Mouse (Mus musculus) neural tube, embryonic 15.5 days (tissue): ENCODE measurements at regions not wholly inside any gene's neighbourhood (a gene's known extent, or its start where the extent isn't known, plus 50 kb on each side); places are given as distances from the start of the nearest gene placed in this dataset.

Experiments
- ATAC-seq: fragments of 200-750 bp; cut with Nextera tagmentation; 2 replicates; pipeline ENCODE4 v1.8.0; 2017; ENCODE audit warnings: mild to moderate bottlenecking, moderate TSS enrichment, moderate library complexity; ENCODE audit not compliant: low FRiP score
- H3K27ac ChIP-seq: fragments of 300-500 bp; sonication (generic); replicated peaks from 2 replicates; pipeline ENCODE4 v1.5.1; 2015; ENCODE audit warnings: mild to moderate bottlenecking, inconsistent platforms
- H3K27me3 ChIP-seq: fragments of 300-500 bp; sonication (generic); replicated peaks from 2 replicates; pipeline ENCODE4 v1.6.1; 2015; ENCODE audit warnings: inconsistent platforms
- H3K36me3 ChIP-seq: fragments of 300-500 bp; sonication (generic); 2 replicates; pipeline ENCODE4 v1.6.1; 2015; ENCODE audit warnings: inconsistent platforms
- H3K4me1 ChIP-seq: fragments of 300-500 bp; sonication (generic); 2 replicates; pipeline ENCODE4 v1.6.1; 2015; ENCODE audit warnings: inconsistent platforms
- H3K4me2 ChIP-seq: fragments of 300-500 bp; sonication (generic); 2 replicates; pipeline ENCODE4 v1.6.1; 2015; ENCODE audit warnings: inconsistent platforms, mild to moderate bottlenecking, moderate library complexity
- H3K4me3 ChIP-seq: fragments of 300-500 bp; sonication (generic); replicated peaks from 2 replicates; pipeline ENCODE4 v1.5.1; 2015; ENCODE audit warnings: mild to moderate bottlenecking, inconsistent platforms
- H3K9ac ChIP-seq: fragments of 300-500 bp; sonication (generic); replicated peaks from 2 replicates; pipeline ENCODE4 v1.6.1; 2015; ENCODE audit warnings: mild to moderate bottlenecking, inconsistent platforms
- H3K9me3 ChIP-seq: fragments of 300-500 bp; sonication (generic); replicated peaks from 2 replicates; pipeline ENCODE4 v1.6.1; 2016; ENCODE audit warnings: inconsistent platforms
- WGBS: fragments of 180-500 bp; shearing (Covaris S2); methylation state at CpG from one replicate; pipeline ENCODE4 v1.1.7; 2015; ENCODE audit warnings: mixed read lengths; 5-methylcytosine and 5-hydroxymethylcytosine counted together

DNA sequence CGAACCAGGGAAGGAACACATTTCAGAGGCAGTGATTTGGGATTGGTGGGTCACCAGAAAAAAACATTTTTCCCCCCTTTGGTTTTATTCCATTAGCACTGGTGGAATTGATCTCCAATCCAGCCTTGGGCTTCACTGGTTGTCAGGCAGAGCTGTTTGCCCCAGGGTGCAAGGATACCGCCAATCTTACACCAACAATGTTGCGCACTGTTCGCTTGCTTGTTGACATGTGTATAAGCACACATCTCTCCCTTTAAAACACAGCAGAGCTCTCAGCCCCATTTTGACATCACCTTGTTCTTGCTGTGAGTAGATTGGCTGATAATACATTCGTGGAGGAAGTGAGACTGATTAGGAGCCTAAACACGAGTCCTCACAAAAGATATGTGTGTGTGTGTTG lies 333.1 kb upstream of the Atp5g3 start:
- WGBS: 60% methylated on average over 6 of the region's 6 CpGs
- H3K9me3 ChIP-seq: no peaks in the 10 kb centered on the region
- H3K4me1 ChIP-seq: peaks cover 14% of the 10 kb centered on the region
- ATAC-seq: no peak
- H3K36me3 ChIP-seq: no peaks in the 10 kb centered on the region
- H3K27me3 ChIP-seq: no peaks in the 10 kb centered on the region
- peak overlapping the region; percentile 30 for H3K4me2 ChIP-seq
- no peak overlapping the region for H3K9ac ChIP-seq
- no peak overlapping the region for H3K4me3 ChIP-seq
- H3K27ac ChIP-seq: peak overlapping the region; percentile 19; the same call in 1 of the 2 replicates

- no peaks in the 10 kb centered on the region for H3K9me3 ChIP-seq
- H3K4me1 ChIP-seq: peaks cover 14% of the 10 kb centered on the region
- peak overlapping the region; percentile 30 for H3K4me2 ChIP-seq
- 30% methylated on average over 9 of the region's 9 CpGs for WGBS
- no peak overlapping the region for H3K9ac ChIP-seq
- ATAC-seq: no peak
- no peaks in the 10 kb centered on the region for H3K36me3 ChIP-seq
- no peaks in the 10 kb centered on the region for H3K27me3 ChIP-seq
- peak overlapping the region; percentile 56 for H3K27ac ChIP-seq
- no peak overlapping the region for H3K4me3 ChIP-seq
These were observed 332.7 kb upstream of the Atp5g3 start for GRCm38 (mm10) chr2:74243801-74244200.

DNA sequence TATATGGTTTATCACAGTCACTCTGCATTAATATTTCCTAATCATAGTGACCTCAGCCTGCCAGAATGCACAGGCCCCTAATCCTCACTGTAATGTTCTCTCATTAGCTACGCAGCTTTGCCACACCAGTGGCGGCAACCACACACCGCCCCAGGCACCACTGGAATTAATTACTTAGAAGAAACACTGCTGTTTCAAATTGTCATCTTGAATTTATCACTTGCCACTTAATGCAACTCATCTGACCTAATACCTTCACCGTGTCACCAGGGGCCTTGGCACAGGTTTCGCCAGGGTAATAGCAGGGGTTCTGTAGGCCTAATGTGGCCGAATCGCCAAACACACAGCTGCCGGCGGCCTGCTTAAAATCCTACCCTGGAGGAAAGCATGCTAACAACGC lies 328.5 kb upstream of the Atp5g3 start:
- H3K4me3 ChIP-seq: no peak overlapping the region
- no peak overlapping the region for H3K9ac ChIP-seq
- ATAC-seq: no peak
- H3K4me2 ChIP-seq: no peak overlapping the region
- H3K27ac ChIP-seq: no peak overlapping the region
- H3K9me3 ChIP-seq: no peaks in the 10 kb centered on the region
- 42% methylated on average over 10 of the region's 10 CpGs for WGBS
- H3K27me3 ChIP-seq: no peaks in the 10 kb centered on the region
- peaks cover 14% of the 10 kb centered on the region for H3K4me1 ChIP-seq
- H3K36me3 ChIP-seq: no peaks in the 10 kb centered on the region

DNA sequence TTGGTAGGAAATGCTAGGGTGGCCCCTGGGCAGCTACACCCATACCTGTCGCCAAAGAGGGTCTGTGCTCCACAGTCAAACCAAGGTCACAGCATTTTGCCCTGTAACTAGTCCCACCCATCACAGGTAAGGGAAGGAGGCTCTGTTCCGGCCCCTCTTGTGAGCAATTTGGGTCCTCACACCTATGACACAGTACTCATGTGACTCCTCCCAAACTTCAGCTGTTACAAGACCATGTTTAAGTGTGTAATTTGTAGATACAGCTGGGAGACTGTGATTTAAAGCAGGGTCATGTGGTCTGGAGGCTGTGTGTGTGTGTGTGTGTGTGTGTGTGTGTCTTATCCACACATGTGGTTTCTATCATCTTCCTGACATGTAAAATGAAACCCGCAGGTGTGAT lies 306.3 kb upstream of the Atp5g3 start:
- H3K27me3 ChIP-seq: no peaks in the 10 kb centered on the region
- no peak overlapping the region for H3K9ac ChIP-seq
- no peaks in the 10 kb centered on the region; the same call in 1 of the 2 replicates for H3K4me1 ChIP-seq
- 84% methylated on average over 3 of the region's 3 CpGs for WGBS
- no peak for ATAC-seq
- no peak overlapping the region for H3K4me2 ChIP-seq
- H3K27ac ChIP-seq: no peak overlapping the region
- H3K4me3 ChIP-seq: no peak overlapping the region
- no peaks in the 10 kb centered on the region for H3K9me3 ChIP-seq
- H3K36me3 ChIP-seq: no peaks in the 10 kb centered on the region

DNA sequence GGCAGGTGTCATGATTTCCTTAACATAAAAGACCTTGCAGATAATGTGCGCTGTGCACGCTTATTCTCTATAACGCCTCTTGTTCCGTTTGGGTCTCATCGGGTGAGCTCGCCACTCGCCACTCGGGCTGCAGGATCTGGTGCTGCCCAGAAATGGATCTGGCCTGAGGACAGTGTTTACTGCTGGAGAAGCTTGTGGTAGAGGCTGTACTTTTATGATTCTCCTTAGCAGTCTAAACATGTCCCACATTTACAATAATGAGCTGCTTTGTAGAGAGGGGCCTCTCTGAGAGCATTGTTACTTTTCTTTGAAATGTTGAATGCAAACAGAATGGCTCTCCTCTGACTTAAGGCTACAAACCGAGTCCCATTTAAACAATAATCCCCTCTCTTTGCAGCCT lies 299.1 kb upstream of the Atp5g3 start:
- Histone ChIP-seq H3K4me3 (no peak overlapping the region), H3K4me2 (no peak overlapping the region), H3K9me3 (no peaks in the 10 kb centered on the region), H3K27ac (no peak overlapping the region), H3K27me3 (no peaks in the 10 kb centered on the region), H3K4me1 (peaks cover 6% of the 10 kb centered on the region; the same call in 1 of the 2 replicates), H3K36me3 (no peaks in the 10 kb centered on the region), H3K9ac (no peak overlapping the region)
- WGBS: 39% methylated on average over 9 of the region's 9 CpGs
- ATAC-seq: no peak

DNA sequence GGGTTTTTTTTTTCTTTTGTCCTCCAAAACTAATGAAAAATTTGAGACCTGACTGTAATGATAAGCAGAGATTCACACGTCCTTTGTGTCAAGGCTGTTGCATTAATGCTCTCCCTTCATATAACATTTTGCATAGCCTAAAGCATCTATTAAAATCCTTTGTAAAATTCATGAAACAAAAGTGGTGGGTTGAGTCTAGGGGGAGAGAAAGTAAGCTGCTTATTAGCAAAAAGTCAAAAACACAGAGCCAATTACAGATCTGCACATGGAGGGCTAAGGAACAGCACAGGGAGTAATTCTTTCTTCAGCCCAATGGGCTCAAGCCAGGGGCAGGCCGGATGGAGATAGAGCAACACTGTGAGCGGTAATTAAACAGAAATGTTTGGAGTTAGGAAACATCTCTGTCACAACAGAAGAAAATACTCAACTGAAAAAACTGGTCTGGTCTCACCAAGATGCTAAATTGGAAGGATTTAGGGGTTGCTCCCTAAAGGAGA lies 298.3 kb upstream of the Atp5g3 start:
- Histone ChIP-seq H3K27ac (no peak overlapping the region), H3K4me3 (no peak overlapping the region), H3K36me3 (no peaks in the 10 kb centered on the region), H3K9ac (no peak overlapping the region), H3K4me2 (no peak overlapping the region), H3K4me1 (peaks cover 6% of the 10 kb centered on the region; the same call in 1 of the 2 replicates), H3K9me3 (no peaks in the 10 kb centered on the region), H3K27me3 (no peaks in the 10 kb centered on the region)
- ATAC-seq: no peak
- 50% methylated on average over 3 of the region's 3 CpGs for WGBS

DNA sequence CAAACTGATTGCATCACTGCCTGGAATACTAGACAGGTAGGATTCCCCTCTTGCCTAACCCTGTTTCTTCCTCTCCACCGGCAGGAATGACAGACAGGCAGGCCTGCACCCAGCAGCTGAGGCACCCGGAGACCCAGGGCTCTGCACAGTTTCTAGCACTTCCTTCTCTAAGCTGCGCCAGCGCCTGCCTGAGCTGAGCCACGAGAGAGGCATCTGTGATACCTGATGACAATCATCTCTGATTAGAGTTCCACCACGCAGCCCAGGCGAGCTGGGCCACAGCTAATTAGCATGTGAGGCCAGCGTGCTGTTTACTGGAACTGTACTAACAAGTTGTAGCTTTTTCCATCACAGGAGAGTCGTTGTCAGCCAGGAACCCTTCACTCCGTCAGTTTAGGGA lies 296.3 kb upstream of the Atp5g3 start:
- H3K4me3 ChIP-seq: no peak overlapping the region
- no peak overlapping the region for H3K27ac ChIP-seq
- 57% methylated on average over 10 of the region's 10 CpGs for WGBS
- H3K4me2 ChIP-seq: no peak overlapping the region
- H3K27me3 ChIP-seq: no peaks in the 10 kb centered on the region
- peaks cover 9% of the 10 kb centered on the region; the same call in 1 of the 2 replicates for H3K4me1 ChIP-seq
- H3K36me3 ChIP-seq: no peaks in the 10 kb centered on the region
- no peaks in the 10 kb centered on the region for H3K9me3 ChIP-seq
- ATAC-seq: no peak
- H3K9ac ChIP-seq: no peak overlapping the region

GRCm38 (mm10) chr2:74202776-74203175 lies 291.6 kb upstream of the Atp5g3 start:
- Histone ChIP-seq H3K27ac (no peak overlapping the region), H3K27me3 (no peaks in the 10 kb centered on the region), H3K4me3 (no peak overlapping the region), H3K4me2 (no peak overlapping the region), H3K4me1 (peaks cover 9% of the 10 kb centered on the region; the same call in 1 of the 2 replicates), H3K9me3 (no peaks in the 10 kb centered on the region), H3K36me3 (no peaks in the 10 kb centered on the region), H3K9ac (no peak overlapping the region)
- WGBS: 49% methylated on average over 3 of the region's 3 CpGs
- no peak for ATAC-seq

DNA sequence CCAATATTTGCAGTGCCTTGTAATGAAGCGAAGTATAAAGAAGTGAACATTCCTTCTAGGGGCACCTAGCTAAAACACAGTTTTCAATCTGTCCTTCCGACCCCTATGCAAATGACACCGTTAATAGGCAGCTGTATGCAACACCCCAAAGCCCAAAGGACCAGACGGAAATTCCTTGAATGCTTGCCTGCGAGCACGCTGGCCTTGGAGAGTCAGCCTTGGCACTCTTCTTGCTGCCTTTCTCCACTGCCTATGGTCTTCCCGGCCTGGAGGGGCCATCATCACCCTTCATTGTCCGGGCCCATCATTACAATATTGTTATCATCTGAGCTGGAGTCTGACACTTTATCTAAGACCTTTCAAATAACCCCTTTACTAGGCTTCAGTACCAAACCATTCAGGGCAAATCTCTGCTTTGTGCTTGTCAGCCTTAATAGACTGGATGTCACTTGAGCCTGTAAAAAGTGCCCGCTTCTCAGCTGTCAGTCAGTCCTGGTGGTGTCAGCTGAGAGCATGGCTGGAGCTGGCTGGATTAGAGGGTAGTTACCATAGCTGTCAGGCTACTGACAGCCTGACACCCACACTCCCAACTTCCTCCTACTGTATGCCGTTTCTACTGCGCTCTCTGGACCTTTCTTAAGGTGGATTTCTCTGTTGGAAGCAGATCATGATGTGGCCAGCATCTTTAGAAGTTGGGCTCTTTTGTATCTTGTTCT lies 290.6 kb upstream of the Atp5g3 start:
- no peaks in the 10 kb centered on the region for H3K36me3 ChIP-seq
- no peak overlapping the region for H3K9ac ChIP-seq
- H3K27ac ChIP-seq: no peak overlapping the region
- no peak for ATAC-seq
- no peaks in the 10 kb centered on the region for H3K27me3 ChIP-seq
- WGBS: 36% methylated on average over 11 of the region's 11 CpGs
- no peak overlapping the region for H3K4me3 ChIP-seq
- H3K4me2 ChIP-seq: no peak overlapping the region
- peaks cover 9% of the 10 kb centered on the region; the same call in 1 of the 2 replicates for H3K4me1 ChIP-seq
- H3K9me3 ChIP-seq: no peaks in the 10 kb centered on the region

DNA sequence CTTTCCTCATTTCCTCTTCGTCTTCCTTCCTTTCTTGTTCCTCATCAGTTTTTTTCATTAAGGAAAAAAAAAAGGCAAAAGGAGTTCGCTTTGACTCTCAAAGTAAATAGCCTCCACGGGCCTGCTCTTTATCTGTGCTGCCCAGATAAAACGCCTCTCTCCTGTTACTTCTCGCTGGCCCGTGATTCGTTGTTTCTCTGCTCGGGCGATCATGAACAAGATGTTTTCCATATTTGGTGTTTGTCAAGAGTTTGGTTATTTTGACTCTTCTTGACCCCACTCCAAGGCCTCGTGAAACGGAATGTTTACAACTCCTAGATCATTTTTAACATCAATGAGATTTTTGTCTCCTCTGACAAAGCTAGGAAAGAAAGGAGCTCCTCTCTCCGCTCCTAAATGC lies 288.4 kb upstream of the Atp5g3 start:
- H3K27ac ChIP-seq: no peak overlapping the region
- no peak for ATAC-seq
- no peak overlapping the region for H3K4me2 ChIP-seq
- no peak overlapping the region for H3K9ac ChIP-seq
- H3K27me3 ChIP-seq: no peaks in the 10 kb centered on the region
- H3K36me3 ChIP-seq: no peaks in the 10 kb centered on the region
- peaks cover 9% of the 10 kb centered on the region; the same call in 1 of the 2 replicates for H3K4me1 ChIP-seq
- H3K4me3 ChIP-seq: no peak overlapping the region
- no peaks in the 10 kb centered on the region for H3K9me3 ChIP-seq
- 55% methylated on average over 12 of the region's 12 CpGs for WGBS

DNA sequence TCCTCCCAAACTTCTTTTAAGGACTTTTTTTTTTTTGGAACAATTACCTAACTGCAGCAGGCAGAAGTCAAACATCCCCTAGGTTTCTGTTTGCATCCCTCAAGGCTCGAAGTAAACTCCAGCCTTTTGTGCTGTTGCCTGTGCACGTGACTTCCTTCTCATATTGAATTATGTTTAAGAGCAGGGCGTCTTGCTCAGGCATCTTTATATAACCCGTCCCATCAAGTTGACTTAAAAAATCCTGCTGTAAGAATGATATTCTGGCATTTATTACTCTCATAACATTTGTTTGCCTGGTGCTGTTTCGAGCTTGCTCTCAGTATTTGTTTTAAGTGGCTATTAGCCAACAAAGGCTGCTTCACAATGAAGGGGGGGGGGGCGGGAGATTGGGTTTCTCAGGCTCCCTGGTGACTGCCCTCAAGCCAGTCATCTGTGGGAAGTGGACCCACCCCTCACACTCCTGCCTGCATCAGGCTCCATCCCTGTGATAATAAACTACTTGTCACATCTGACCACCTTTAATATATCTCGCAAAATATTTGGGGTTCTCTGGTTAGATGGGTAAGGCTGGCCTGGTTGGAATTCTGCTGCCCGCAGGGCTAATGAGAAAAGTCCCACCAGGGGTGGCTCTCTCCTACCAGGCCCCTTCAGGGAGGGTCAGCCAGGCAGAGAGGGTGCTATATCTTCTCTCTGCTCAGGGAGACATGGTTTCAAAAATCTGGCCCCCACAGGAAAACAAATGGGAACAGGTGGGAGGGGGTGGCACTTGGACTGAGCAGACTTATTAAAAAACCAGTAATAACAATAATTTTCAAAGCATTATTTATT lies 277.1 kb upstream of the Atp5g3 start:
- no peaks in the 10 kb centered on the region for H3K36me3 ChIP-seq
- no peaks in the 10 kb centered on the region for H3K9me3 ChIP-seq
- H3K27ac ChIP-seq: no peak overlapping the region
- H3K4me2 ChIP-seq: no peak overlapping the region
- no peak for ATAC-seq
- no peak overlapping the region for H3K4me3 ChIP-seq
- H3K27me3 ChIP-seq: no peaks in the 10 kb centered on the region
- WGBS: 20% methylated on average over 8 of the region's 8 CpGs
- peaks cover 5% of the 10 kb centered on the region for H3K4me1 ChIP-seq
- no peak overlapping the region for H3K9ac ChIP-seq

DNA sequence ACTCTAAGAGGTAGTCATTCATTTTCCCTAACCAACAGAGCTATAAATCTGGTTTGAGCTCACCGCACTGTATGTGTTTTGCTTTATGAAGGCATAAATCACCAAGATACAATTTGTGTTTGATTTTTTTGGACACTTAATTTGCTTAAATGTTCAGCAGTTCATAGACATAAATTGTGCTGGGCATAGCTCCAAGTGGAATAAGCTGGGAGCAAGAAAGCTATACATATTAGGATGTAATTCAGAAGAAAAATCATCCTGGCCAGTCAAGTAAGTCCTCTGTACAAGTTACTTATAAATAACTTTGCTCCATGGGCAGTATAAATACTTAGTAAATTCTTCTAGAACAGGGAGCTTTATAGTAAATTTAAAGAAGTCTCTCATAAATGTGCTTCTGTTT lies 267.0 kb upstream of the Atp5g3 start:
- 48% methylated on average over 1 of the region's 1 CpGs for WGBS
- Histone ChIP-seq H3K36me3 (no peaks in the 10 kb centered on the region), H3K27ac (no peak overlapping the region), H3K4me3 (no peak overlapping the region), H3K9me3 (no peaks in the 10 kb centered on the region), H3K4me2 (no peak overlapping the region), H3K4me1 (no peaks in the 10 kb centered on the region), H3K9ac (no peak overlapping the region), H3K27me3 (no peaks in the 10 kb centered on the region)
- ATAC-seq: no peak
